Mouse (Mus musculus): Measurements from ENCODE around the gene Irgc1.

Irgc1 gene

DNA sequence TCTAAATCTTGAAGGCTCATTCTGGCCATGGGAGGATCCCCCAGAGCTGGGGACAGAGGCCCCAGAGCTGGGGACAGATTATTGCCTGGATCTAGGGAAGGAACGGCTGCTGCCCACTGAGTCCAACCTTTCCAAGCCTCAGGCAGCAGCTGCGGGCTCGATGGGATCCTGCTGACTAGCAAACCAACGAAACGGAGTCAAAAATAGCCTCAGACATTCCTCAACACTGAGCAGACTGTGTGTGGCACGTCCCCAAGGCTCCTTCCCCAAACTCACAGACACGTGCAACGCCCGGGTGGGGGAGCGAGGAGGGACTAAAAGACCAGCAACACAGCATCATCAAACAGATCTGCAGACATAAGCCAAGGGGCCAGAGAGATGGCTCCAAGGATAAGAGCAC is 14.1 kb downstream of the Irgc1 start:
- in situ Hi-C loops (cut with MboI, MseI): no loop called here

GRCm38 (mm10) chr7:24435305-24435704 is 16.8 kb downstream of the Irgc1 start:
- in situ Hi-C loops (cut with MboI, MseI): no loop called here

- in situ Hi-C loops (cut with MboI, MseI): no loop called here
Observed at GRCm38 (mm10) chr7:24431713-24432112, 20.4 kb downstream of the Irgc1 start.

GRCm38 (mm10) chr7:24430551-24431345 is 21.3 kb downstream of the Irgc1 start:
- in situ Hi-C loops (cut with MboI, MseI): no loop called here

GRCm38 (mm10) chr7:24429413-24430112 is 22.5 kb downstream of the Irgc1 start:
- in situ Hi-C loops (cut with MboI, MseI): no loop called here

GRCm38 (mm10) chr7:24428725-24429124 is 23.4 kb downstream of the Irgc1 start:
- in situ Hi-C loops (cut with MboI, MseI): no loop called here

- in situ Hi-C loops (cut with MboI, MseI): no loop called here
Observed at GRCm38 (mm10) chr7:24427168-24427567, 24.9 kb downstream of the Irgc1 start.

- in situ Hi-C loops (cut with MboI, MseI): no loop called here
Observed at GRCm38 (mm10) chr7:24425919-24426318, 26.2 kb downstream of the Irgc1 start.

DNA sequence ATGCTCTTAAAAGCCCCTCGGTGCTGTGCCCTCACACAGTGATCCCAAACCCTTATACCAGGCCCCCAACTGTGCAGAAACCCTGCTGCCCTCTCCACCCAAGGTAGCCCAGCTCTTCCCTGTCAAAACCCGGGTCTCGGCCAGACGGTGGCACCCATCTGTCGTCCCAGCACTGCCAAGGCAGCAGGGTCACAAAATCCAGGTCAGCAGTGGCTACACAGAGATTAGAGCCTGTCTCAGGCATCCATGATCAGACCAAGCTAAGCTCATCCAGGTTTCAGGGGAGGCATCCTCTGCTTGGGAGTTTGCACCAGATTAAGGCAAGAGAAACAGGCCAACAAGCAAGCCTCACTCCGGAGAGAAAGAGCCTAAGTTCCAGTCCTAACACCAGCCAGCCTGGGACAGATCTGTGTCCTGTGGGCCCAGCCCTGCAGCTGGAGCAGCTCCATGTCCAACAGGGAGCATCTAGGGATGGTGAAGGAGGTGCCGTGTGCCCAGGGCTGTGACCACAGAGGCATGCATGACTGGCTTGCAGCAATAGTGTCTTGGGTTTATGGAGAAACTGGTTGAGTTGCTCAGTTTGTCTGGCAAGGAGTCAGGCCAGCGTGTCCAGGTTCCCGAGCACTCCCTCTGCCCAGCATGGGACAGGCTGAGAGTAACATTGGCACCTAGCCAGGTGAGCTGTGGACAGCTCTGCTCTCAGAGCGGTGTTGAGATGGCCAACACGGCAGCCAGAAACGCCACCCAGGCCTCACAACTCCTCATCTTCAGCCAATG is 28.0 kb downstream of the Irgc1 start:
- in situ Hi-C loops (cut with MboI, MseI): no loop called here

DNA sequence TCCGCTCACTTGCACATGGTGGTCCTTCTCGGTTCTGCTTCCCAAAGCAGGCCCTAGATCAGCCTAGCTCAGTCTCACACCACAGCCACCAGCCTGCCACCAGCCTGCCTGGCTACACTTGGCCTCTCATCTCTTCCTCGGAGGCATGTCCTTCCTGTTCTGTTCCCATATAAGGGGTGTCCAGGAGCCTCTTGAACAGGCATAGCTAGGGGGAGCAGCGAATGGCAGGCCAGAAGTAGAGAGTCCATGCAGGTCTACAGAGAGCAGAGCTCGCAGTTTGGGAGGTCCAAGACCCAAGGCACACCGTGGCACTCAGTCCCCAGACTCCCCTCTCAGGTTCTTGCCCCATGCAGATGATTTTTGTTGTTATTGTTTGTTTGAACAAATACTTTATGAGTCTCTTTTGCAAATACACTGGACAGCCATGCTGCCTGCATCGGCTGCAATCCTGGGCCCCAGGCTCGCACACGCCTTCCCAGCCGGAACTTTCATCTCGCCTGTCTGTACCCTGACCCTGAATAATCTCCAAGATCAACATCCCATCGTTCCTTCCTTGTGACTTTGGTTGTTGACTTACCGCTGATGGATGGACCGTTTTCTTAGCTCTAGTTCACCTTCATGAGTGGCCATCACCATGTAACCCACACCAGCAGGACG is 28.9 kb downstream of the Irgc1 start:
- in situ Hi-C loops (cut with MboI, MseI): no loop called here

DNA sequence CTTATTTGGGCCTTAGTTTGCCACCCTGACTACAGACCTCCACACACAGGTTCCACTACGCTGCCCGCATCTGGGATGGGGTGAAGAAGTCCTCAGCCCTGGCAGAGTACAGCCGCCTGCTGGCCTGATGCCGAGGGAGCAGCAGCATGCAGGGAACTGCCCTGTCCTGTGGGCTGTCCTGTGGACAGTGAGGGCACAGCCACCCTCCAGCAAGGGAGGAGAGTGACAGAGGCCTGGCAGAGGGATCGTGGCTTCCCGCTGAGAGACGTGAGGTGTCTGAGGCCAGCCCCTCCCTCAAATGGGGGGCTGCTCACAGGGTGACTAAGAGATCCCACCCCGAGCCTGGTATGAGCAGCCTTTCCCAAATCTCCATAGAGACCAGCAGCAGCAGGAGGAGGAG is 29.8 kb downstream of the Irgc1 start:
- in situ Hi-C loops (cut with MboI, MseI): no loop called here

GRCm38 (mm10) chr7:24421648-24422047 is 30.4 kb downstream of the Irgc1 start:
- in situ Hi-C loops (cut with MboI, MseI): no loop called here

DNA sequence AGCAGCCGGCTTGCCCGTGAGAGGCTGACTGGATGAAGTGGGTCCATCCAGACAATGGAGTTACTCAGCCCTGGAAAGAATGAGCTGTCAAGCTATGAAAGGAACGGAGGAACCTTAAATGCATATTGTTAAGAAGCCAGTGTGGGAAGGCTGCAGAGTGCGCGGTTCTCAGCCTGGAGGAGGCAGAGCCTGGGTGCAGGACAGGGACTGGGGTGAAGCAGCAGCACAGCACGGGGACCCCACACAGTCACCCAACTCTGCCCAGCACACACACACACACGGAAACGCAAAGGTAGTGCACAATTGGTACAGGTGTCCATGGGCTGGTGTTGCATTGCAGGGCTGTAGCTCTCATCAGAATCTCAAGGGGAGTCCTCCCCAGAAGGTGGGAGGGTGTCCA is 32.5 kb downstream of the Irgc1 start:
- in situ Hi-C loops (cut with MboI, MseI): loop anchor here (10.0 kb wide), 1 partner anchor 455 kb away; no protein-coding TSS in a partner anchor

GRCm38 (mm10) chr7:24415261-24415660 is 36.8 kb downstream of the Irgc1 start:
- in situ Hi-C loops (cut with MboI, MseI): loop anchor here (10.0 kb wide), 1 partner anchor 450 kb away; no protein-coding TSS in a partner anchor

GRCm38 (mm10) chr7:24413630-24414029 is 38.5 kb downstream of the Irgc1 start:
- in situ Hi-C loops (cut with MboI, MseI): loop anchor here (10.0 kb wide), 1 partner anchor 449 kb away; no protein-coding TSS in a partner anchor

GRCm38 (mm10) chr7:24410831-24411230 is 41.3 kb downstream of the Irgc1 start:
- in situ Hi-C loops (cut with MboI, MseI): loop anchor here (10.0 kb wide), 1 partner anchor 446 kb away; no protein-coding TSS in a partner anchor

DNA sequence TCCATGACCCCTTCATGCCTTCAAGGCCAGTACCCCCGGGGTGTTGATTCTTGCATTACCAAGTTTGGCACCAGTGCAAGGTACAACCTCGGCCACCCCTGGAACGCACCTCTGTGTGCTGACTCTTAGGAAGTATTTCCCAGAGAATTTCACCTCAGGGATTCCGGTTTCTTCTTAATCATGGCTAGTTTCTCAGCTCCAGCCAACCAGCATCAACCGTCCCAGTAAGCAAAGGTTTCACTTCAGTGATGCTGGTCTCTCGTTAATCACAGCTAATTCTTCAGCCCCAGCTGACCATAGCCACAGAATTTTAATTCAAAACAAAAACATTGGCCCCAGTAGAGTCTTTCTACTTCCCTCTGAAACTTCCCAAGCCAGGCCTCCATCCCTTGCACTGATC is 42.0 kb downstream of the Irgc1 start:
- in situ Hi-C loops (cut with MboI, MseI): loop anchor here (10.0 kb wide), 1 partner anchor 445 kb away; no protein-coding TSS in a partner anchor

GRCm38 (mm10) chr7:24408186-24408585 is 43.9 kb downstream of the Irgc1 start:
- in situ Hi-C loops (cut with MboI, MseI): no loop called here

- in situ Hi-C loops (cut with MboI, MseI): no loop called here
Observed at GRCm38 (mm10) chr7:24406528-24407344, 45.4 kb downstream of the Irgc1 start.

GRCm38 (mm10) chr7:24405649-24406048 is 46.4 kb downstream of the Irgc1 start:
- in situ Hi-C loops (cut with MboI, MseI): no loop called here

DNA sequence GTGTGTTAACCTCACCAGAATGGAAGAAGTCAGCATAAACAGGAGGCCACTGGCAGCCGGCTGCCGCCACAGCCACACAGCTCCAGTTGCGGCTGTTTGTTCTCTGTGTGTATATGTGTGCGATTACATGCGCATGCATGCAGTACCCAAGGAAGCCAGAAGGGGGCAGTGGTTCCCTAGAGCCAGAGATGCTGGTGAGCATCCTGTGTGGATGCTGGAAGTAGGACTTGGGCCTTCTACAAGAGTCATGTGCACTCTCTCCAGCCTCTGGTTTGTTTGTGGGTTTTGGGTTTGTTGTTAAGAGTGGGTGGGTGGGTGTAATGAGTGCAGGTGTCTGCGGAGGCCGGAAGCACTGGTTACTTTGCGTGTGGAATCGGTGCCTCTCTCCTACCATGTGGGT is 49.2 kb downstream of the Irgc1 start:
- in situ Hi-C loops (cut with MboI, MseI): no loop called here

Measured in regulatory T cell (primary cell).